Mouse (Mus musculus) frontal cortex, postnatal 14 days (tissue): ENCODE measurements at regions not wholly inside any gene's neighbourhood (a gene's known extent, or its start where the extent isn't known, plus 50 kb on each side); places are given as distances from the start of the nearest gene placed in this dataset.
"Not testable (repeated sequence)": the region's sequence is repeated elsewhere in the genome, so short reads cannot be mapped to it uniquely, and the experiment has no call there.

ENCODE experiments used
- DNase-seq, 2 experiments: peaks; one replicate each; pipeline ENCODE4 v3.0.0; 2022; ENCODE audit warnings: low spot score in 2 of 2

DNA sequence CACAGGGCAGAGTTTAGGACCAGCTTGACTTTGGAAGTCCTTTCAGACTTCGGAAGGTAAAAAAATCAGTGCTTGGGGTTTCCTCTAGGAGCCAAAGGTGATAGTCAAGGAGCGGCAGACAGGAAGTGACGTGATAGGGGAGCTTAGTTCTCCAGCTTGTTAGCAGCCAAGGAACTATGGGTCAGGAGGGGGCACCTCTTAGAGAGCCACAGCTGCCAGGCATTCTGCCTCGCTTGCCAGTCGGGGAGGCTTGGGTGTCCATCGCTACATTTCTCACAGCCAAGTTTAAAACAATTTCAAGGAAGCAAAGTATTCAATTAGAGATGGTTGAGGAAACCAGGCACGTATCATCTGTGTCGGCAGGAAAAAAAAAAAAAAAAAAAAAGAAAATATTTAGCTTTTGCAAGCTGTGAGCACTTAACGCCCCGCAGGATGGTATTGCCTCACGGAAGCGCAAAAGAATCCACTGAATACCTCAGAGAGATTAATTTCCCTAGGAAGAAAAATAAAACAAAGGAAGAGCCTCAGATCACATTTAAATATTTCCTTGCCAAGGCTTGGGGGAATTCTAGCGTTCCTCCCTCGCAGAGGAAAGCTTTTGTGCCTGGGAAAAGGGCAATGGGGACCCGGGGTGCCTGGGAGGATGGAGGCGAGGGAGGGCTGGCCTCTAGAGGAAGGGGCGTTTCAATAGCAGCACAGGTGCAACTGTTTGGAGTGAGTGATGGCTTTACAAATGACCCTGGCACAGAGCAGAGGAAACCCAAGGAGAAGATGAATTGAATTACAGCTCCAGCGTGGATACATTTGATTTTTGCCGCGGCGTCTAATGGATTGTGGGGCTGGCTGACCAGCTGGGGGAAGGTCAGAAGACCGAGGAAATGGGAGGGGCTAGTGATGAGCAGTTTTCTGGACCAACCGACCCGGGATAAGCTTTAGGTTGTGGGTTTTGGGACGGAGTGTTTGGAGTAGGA is 261.1 kb upstream of the Nr5a2 start:
- DNase-seq = no peak

DNA sequence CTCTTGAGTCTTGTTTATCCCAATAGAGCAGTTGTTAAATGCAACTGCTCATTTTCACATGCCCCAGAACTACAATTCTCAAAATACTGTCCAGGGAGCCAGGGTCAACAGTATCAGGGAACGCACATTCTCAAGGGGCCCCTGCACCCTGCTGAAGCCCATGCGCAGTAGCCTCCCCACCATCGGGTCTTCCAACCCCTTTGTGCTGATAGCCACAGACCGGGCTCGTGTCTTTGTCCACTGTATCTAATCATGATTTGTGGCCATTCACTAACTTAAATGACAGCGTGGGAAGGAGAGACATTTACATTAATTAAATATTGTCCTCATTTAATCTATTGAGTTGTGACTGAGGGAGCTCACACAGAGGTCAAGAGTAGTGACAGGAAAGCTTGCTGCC is 260.0 kb upstream of the Nr5a2 start:
- no peak for DNase-seq

DNA sequence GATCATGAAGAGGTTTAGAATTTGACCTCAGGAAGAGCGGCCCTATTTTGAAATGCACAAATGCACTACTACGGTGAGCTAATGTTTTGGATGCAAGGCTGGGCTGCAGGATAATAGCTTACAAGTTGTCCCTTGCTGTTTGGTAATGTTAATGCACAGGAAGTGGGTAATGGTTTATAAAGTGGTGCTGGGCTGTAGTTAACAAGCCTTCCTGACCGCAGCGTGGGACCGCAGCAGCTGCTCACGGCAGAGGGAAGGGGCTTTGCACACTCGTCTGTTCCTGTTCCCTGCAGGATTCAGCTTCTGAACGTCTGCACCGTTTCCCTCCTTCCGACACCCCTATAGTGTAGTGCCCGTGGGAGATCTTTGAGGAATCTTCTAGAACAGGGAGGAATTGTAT is 258.4 kb upstream of the Nr5a2 start:
- DNase-seq = no peak

DNA sequence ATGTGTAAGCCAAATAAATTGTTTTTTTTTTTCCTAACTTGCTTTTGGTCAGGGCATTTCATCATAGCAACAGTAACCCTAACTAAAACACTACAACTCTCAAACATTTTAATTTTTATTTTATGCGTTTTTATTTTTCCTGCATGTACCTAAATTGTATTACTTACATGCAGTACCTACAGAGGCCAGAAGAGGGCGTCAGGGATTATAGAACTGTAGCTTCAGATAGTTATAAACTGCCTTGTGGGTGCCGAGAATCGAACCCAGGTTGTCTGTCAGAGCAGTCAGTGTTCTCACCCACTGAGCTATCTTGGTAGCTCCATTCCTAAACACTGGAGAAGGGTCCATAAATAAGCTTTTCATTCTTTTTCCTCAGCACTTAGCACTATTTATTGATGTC is 257.8 kb upstream of the Nr5a2 start:
- no peak for DNase-seq

DNA sequence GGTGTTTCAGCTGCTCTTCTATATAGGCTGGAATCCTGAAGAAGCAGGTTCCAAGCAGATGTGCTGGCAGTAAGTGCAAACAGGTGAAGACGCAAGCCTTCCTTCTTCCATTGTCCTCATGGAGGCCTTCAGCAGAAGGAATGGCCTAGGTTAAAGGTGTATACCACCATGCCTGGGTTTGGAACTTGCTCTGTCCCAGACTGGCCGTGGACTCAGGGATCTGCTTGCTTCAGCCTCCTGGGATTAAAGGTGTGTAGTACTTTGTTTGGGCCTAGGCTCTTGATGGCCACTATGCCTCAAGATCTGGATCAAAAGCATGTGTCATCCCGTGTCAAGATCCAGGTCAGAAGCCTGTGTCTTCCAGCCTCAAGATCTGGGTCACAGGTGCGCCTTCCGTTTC is 257.0 kb upstream of the Nr5a2 start:
- DNase-seq = no peak

DNA sequence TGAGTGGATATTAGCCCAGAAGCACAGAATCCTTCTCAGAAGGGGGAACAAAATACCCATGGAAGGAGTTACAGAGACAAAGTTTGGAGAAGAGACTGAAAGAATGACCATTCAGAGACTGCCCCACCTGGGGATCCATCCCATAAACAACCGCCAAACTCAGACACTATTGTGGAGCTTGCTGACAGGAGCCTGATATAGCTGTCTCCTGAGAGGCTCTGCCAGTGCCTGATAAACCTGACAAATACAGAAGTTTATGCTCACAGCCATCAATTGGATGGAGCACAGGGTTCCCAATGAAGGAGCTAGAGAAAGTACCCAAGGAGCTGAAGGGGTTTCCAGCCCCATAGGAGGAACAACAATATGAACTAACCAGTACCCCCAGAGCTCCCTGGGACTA is 254.1 kb upstream of the Nr5a2 start:
- not testable (repeated sequence) for DNase-seq

DNA sequence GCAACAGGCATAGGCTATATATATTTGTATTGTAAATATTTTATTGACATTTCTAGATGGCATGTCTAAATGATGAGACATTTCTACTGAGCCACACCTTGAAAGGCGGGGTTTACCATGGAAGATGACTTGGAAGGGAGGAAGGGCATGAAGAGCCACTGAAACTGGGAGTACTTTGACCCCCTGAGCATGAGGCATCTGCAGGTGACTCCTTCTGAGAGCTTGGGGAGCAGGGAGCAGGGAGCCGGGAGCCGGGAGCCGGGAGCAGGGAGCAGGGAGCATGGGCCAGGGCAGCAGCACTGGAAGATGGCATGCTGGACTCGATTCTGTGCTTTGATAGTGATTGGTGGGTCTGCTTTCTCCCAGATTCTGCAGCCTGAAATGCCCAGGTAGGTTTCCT is 253.5 kb upstream of the Nr5a2 start:
- no peak for DNase-seq

DNA sequence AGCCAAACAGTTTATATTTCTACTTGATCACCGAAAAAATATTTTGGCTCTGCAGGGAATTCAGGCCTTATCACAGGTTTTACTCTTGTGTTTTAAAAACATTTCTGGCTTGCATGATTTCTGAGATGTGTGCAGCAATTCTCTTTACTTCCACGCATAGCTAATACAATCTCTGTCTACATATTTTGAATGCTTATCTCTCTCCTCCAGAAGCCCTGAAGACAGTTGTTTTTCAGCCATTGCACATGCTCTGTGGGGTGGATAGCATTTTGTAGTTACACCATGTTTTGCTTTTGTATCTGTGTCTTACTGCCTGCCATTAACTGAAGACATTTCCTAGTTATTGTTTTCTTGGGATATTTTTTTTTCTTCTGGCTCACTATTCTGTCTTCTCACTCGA is 252.6 kb upstream of the Nr5a2 start:
- no peak for DNase-seq

DNA sequence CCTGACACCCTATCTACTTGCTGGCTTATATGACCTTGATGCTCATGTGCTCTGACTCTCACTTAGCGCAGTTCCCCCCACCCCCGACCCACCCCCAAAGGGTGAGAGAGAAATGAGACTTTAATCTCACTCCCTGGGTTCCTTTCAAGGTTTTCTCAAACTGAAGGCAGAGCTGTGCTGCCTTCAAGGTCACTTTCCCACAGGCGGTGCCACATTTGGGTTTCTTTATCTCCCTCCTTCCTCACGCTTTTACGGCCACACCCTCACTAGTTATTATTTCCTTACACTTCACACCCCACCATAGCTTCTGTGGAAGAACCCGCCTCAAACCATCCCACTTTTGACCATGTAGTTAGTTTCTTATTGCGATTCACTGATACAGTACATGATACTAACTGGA is 244.1 kb upstream of the Nr5a2 start:
- no peak for DNase-seq

DNA sequence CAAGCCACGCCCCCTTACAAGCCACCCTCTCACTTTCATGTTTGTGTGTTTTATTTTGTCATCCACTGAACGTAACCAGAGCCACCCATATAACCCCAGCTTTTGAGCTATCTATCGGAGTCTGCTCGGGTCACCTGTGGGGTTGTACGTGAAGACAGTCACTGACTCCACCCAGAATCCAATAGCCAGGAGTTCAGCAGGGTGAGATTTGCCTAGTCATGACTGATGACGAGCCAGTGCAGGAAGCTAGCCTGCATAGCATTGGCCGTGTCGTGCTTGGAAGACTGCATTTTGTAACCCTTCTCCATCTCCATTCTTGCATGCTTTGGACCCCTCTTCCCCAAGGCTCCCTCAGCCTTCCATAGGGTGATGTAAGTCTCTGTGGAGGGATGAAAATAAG is 243.3 kb upstream of the Nr5a2 start:
- DNase-seq = no peak

DNA sequence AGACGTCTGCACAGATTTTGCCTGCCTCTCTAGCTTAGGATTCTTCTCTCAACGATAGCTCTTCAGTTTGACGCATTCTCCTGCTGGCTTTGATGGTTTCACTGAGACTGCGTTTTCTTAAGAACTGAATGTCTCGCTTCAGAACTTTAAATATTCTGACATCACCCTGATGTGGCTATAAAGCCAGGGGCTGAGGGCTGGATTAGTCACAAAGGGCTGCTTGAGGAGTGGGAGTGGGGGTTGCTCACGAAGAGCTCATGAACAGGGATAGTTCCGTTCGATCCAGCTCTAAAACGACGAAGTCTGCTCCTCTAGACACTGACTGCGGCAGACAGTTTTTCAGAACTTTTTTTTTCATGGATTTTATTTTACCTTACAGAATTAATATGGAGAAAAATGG is 240.7 kb upstream of the Nr5a2 start:
- no peak for DNase-seq

DNA sequence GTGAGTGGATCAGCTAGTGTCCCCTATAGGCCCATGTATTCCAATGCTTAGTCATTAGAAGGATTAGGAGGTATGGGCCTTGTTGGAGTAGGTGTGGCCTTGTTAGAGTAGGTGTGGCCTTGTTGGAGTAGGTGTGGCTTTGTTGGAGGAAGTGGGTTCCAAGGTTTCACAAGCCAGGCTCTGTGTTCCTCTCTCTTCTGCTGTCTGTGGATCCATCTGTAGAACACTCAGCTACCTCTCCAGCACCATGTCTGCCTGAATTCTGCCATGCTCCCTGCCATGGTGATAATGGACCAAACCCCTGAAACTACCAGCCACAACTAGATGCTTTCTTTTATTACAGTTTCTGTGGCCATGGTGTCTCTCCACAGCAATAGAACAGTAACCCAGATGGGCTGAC is 235.7 kb upstream of the Nr5a2 start:
- no peak for DNase-seq

DNA sequence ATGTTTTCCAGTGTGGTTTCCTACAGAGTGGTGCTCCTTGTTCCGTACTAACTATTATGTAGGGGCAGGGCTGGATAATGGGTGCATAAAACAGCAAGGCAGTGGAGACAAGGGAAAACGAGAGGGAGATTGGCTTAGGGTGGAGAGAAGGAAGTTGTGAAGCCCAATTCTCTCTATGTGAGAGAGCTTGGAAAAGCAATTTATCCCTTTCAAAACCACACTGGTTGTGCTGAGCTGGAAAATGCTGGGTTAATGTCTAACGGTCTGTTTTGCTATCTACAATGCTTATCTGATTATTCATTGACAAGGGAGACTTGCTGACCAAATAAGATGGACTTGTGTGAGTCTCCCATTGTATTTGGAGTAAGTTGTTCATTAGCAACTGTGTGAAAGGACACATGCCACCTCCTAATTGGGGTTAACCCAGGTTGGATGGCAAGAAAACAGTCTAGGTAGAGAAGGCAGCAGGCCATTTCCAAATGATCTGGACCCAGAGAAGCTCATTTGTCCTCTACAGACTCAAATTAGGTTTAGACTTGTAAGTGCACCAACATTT is 234.9 kb upstream of the Nr5a2 start:
- DNase-seq = no peak

DNA sequence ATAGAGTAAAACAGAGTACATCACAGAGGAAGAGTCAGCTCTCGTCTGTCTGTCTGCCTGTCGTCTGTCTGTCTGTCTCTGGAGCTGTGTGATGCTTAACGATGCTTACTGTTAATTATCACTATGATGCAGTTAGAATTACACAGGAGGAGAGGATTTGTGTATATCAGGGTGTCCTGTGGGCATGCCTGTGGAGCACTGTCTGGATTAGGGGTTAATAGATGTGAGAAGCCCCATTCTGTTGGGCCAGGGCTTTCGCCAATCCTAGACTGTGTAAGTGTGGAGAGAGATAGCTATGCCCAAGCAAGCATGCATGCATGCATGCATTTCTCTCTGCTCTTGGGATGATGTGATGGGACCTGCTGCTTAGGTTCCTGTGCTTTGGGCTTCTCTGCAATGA is 218.0 kb upstream of the Nr5a2 start:
- no peak for DNase-seq

DNA sequence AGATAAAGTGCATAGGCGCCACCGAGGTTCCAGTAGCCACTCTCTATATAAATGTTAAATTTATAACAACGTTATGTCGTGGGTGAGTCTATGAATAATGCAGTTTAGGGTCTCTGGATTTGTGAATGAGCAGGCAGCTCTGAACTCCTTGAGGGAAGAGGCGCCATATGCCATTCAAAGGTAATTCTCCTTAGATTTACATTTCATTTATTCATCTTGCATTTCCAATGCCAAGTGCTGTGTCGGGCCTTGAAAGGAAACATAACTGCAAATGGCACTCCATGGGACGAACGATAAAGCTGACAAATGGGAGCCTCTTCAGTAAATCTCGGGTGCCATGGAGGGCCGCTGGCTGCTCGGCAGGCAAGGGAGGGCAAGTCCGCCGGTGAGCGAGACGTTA is 216.4 kb upstream of the Nr5a2 start:
- no peak for DNase-seq

DNA sequence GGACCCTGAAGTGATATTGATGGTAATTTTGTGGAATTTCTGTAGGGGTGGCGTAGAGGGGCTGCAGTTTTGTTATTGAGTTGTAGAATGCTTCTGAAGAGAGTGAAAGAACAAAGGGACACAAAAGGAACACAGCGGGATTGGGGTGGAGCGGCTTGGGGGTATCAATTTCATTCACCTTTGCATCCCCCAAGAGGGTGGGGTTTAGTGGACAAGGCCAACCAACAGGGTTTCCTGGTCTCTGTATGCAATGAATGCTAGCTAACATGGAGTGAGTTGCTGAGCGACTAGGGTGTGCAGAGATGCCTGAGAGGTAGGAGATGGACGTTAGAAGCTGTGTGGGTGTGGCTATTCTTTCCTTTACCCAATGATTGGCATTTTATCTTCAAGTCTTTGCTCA is 213.8 kb upstream of the Nr5a2 start:
- DNase-seq = no peak

DNA sequence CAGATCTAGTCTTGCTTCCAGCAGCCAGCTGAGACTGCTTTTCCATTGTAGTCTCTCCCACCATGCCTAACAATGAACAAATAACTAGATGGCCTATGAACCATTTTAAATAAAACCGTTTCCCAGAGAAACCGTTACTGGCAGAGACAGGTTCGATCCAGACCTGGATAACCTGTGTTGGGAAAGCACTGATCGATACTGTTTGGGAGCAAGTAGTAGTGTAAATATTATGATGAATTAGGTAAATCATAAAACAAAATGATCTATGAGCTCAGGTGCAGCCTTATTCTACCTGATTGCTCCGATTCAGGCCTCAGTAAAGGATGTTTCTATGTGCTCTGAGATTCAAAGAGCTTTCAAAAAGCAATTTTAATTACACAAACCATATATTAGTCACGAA is 211.9 kb upstream of the Nr5a2 start:
- no peak for DNase-seq

DNA sequence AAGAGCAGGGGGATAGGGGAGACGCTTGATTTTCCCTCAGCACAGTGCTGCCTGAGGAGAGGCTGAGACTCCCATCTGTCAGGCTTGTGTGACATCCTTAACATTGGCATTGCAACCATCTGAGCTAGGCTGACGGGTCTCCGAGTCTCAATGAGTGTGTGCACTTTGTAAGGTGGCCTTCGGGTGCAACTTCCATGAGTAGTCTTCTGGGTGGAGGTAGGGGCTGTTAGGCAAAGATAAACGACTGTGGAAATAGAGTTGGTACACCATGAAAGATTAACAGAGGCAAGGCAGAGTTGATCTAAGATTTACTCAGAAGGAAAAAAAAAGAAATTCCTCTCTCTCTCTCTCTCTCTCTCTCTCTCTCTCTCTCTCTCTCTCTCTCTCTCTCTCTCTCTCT is 211.2 kb upstream of the Nr5a2 start:
- DNase-seq = no peak

DNA sequence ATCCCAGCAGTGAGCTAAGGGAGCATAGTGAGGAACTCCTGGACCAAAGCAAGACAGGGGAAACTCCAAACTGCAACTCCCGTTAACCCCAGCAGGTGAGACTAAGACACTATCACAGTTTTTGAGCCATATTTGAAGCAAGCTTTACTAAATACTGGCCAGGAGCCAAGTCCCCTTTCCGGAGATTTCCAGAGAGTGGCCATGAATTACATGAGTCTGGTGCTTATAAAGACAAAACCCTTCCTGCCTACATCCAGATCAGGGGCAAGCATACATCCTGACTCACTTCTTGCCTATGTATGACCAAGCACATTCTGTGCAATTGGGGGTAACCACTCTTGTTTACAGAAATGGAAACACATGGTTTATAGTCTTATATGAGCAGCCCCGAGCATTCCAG is 187.6 kb upstream of the Nr5a2 start:
- no peak for DNase-seq

DNA sequence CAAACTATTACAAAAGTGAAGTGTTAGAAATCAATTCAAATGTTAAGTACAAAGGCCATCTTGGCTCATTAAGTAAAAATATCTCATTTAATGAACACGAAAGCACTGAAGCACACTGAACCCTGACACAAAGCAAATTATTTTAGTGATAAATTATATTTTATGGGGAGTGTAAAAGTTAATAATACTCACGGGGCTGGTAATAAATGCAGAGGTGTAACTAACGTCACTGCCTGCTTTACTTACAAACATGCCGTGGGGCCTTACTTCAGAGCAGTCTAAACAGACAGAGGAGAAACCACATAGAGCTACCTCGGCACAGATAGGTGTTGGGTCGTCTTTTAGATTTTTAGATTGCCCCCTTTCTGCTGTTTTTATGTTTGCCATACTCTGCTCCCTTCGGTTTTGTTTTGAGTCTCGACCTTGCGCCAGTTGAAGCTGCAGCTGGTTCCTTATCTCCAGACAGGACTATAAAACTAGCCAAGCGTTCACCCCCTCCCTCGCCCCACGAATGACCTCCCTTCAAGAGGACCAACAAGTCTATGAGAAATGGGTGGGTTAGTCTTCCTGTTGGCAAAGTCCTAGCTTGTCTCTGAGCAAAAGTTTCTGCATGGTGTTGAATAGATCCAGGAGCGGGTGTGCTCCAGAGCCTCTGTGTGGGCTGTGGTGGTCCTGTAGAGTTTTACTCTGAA is 181.8 kb upstream of the Nr5a2 start:
- no peak for DNase-seq

DNA sequence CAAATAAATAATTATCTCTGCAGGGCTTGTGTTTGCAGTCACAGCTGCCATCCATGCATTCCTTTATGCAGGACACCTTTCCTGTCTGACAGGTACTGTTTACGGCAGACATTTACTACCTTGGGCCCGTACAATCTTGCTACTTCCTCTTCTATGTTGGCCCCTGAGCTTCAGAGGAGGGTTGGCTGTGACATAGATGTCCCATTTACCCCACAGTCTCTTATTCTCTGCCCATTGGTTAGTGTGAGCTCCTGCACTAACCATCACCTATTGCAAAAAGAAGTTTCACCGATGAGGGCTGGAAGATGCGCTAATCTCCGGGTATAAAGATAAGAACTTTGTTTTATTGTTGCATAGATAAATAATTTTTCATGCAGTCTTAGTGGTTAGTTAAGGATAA is 181.1 kb upstream of the Nr5a2 start:
- DNase-seq = no peak

DNA sequence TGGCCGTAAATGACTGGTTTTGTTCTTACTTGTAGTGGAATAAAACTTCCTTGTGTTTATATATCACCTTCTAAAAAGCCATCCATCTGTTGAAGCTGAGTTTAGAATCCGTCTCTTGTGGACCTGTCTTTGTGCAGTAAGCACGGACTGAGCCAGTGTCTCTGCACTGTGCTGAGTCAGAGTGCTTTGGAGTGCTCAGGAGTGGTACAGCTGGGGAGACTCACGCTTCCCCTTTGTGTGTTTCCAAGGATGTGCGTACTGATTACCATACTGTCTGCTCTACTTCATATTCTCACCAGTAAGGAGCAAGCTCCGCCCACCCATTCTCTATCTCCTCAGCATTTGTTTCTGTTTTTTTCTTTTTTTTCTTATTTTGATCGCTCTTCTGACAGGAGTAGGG is 175.9 kb upstream of the Nr5a2 start:
- peak in 1 of 2 experiments; percentile 6 for DNase-seq

DNA sequence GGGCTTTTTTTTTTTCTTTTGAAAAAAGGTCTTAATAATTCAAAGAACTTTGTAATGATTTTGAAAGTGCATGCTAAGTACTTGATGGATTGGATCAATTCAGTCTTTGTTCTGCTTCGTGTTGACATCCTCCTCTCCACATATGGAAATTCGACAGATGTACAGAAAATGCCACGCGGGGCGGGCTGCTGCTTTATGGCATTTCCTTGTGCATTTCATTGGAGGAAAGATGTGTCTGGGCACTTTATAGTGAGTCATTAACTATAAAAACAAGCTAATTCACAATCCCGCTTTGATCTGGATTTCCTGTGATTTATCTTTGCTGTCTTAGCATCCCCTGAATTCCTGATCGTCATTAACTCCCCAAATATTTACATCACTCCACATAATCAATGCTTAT is 173.5 kb upstream of the Nr5a2 start:
- no peak for DNase-seq
